8 mouse cellular contexts compared by ENCODE assay signal in genomic region chr2:122376041-122376561, GRCm38 (mm10). TPM values are rescaled to one million over a fixed set of nuclear protein-coding genes. Genes with fewer than 3 reads are reported as not detected.
DNase-seq lines count a peak whose midpoint lies in the region; ATAC-seq and TF ChIP-seq lines count a peak whose summit lies in the region.

No protein-coding gene starts in this region.

- H3K4me2 ChIP-seq in heart, embryonic 16.5 days (ENCODE audit: low read depth, low read length): peak overlapping the region; percentile 87

- H3K27ac ChIP-seq in ES-E14 (ENCODE audit: insufficient read depth, low read depth, low read length, poor library complexity, severe bottlenecking): no peak overlapping the region
- H3K27ac ChIP-seq in embryonic fibroblast, embryonic 13.5 days (ENCODE audit: insufficient read depth, low read length): peak overlapping the region; percentile 78
- peak overlapping the region; percentile 94 for H3K27ac ChIP-seq in heart, embryonic 16.5 days (ENCODE audit: low read length)

- peaks cover 4 to 8% of the 10 kb centered on the region in 2 experiments; a peak in 3 of 4 replicates for H3K4me1 ChIP-seq in ES-E14 (ENCODE audit: control insufficient read depth in 2 of 2, insufficient read depth in 2 of 2, low read length in 2 of 2, poor library complexity in 1 of 2)
- no peaks in the 10 kb centered on the region for H3K4me1 ChIP-seq in embryonic fibroblast, embryonic 13.5 days (ENCODE audit: control insufficient read depth, insufficient read depth, low read length)
- H3K4me1 ChIP-seq in heart, embryonic 16.5 days (ENCODE audit: control insufficient read depth, insufficient read depth, low read length): peaks cover 5% of the 10 kb centered on the region; the same call in 1 of the 2 replicates
- peaks cover 33% of the 10 kb centered on the region for H3K4me1 ChIP-seq in megakaryocyte, embryonic 14.5 days

- no peak for TF ChIP-seq CTCF in embryonic fibroblast, embryonic 13.5 days (IDR thresholded peaks at IDR 0.05; ENCODE audit: borderline replicate concordance, insufficient read depth, low read length)

- peak overlapping the region; percentile 70 for H3K9ac ChIP-seq in ES-E14 (ENCODE audit: insufficient read depth, low read depth, low read length, poor library complexity, severe bottlenecking)
- peak overlapping the region; percentile 84 for H3K9ac ChIP-seq in heart, embryonic 16.5 days (ENCODE audit: low read length)

- DNase-seq in ES-E14 (ENCODE audit: low read depth, low spot score): no peak
- DNase-seq in adrenal gland, postnatal 10 days: peak; percentile 59
- DNase-seq in kidney, postnatal 36 days: peak; percentile 42 to 71
- DNase-seq in spleen, adult 12 weeks (ENCODE audit: low spot score): peak; percentile 35

- H3K27me3 ChIP-seq in heart, embryonic 16.5 days (ENCODE audit: control insufficient read depth, insufficient read depth, low read length): no peaks in the 10 kb centered on the region
- no peaks in the 10 kb centered on the region for H3K27me3 ChIP-seq in megakaryocyte, embryonic 14.5 days (replicated peaks)

- H3K9me3 ChIP-seq in ES-E14 (ENCODE audit: control insufficient read depth, insufficient read depth, low read depth, low read length): no peaks in the 10 kb centered on the region
- H3K9me3 ChIP-seq in heart, embryonic 16.5 days (replicated peaks; ENCODE audit: control insufficient read depth, low read length): no peaks in the 10 kb centered on the region
- H3K9me3 ChIP-seq in megakaryocyte, embryonic 14.5 days: no peaks in the 10 kb centered on the region

- ATAC-seq in heart, embryonic 16.5 days (replicated peaks; ENCODE audit: extremely low read depth, insufficient read depth, low FRiP score): no peak
- no peak for ATAC-seq in megakaryocyte-erythroid progenitor cell, adult 5-6 weeks (replicated peaks; ENCODE audit: low FRiP score, low TSS enrichment, poor library complexity, severe bottlenecking)

- TF ChIP-seq POLR2A in embryonic fibroblast, embryonic 13.5 days (IDR thresholded peaks at IDR 0.05; ENCODE audit: low read depth, low read length): no peak; the same call in none of the 2 replicates

- no peaks in the 10 kb centered on the region for H3K36me3 ChIP-seq in ES-E14 (ENCODE audit: control insufficient read depth, insufficient read depth, low read length, poor library complexity, severe bottlenecking)
- no peaks in the 10 kb centered on the region for H3K36me3 ChIP-seq in heart, embryonic 16.5 days (ENCODE audit: control insufficient read depth, insufficient read depth)
- H3K36me3 ChIP-seq in megakaryocyte, embryonic 14.5 days (replicated peaks; ENCODE audit: low read length): no peaks in the 10 kb centered on the region

- in situ Hi-C loops in ES-E14 (cut with MboI; ENCODE audit: low sequenced_read_pairs in 2 of 2, unreplicated experiment in 2 of 2): no loop called here

- WGBS in heart, embryonic 16.5 days: under 1% methylated on average over 22 of the region's 22 CpGs

- H3K4me3 ChIP-seq in ES-E14 (ENCODE audit: insufficient read depth in 1 of 2, low read depth in 1 of 2, low read length in 2 of 2, poor library complexity in 1 of 2, severe bottlenecking in 1 of 2): peak overlapping the region; percentile 69 to 74
- peak overlapping the region; percentile 60 for H3K4me3 ChIP-seq in embryonic fibroblast, embryonic 13.5 days (ENCODE audit: insufficient read depth, low read length)
- H3K4me3 ChIP-seq in heart, embryonic 16.5 days (ENCODE audit: low read length): peak overlapping the region; percentile 91
- H3K4me3 ChIP-seq in megakaryocyte, embryonic 14.5 days (replicated peaks): peak overlapping the region; percentile 98

TF ChIP-seq in ES-E14, 5 proteins besides CTCF, POLR2A, EP300 and RAD21:
- TF ChIP-seq HCFC1 (IDR thresholded peaks at IDR 0.05; ENCODE audit: borderline replicate concordance, insufficient read depth, low read length) (no peak), MAFK (IDR thresholded peaks at IDR 0.05; ENCODE audit: insufficient read depth, low read depth, low read length) (no peak), ZC3H11A (IDR thresholded peaks at IDR 0.05; ENCODE audit: borderline replicate concordance, low read depth, low read length) (no peak), CHD2 (IDR thresholded peaks at IDR 0.05; ENCODE audit: low read depth, low read length) (no peak), ZNF384 (IDR thresholded peaks at IDR 0.05; ENCODE audit: low read depth, low read length) (no peak)

RNA-seq across cellular contexts. Expression of gene Shf, which starts 7.1 kb away (rescaled TPM):
- 9.2 and 16.6 TPM in 2 replicates for total RNA-seq in ES-E14 (2012; rRNA removed)
- total RNA-seq in adrenal gland, postnatal 10 days (2021): 10 to 100 TPM; 16.7 to 23.7 TPM
- 10.6 and 12.3 TPM in 2 replicates for polyA plus RNA-seq in embryonic fibroblast, embryonic 13.5 days (2011; ENCODE audit: insufficient read length, low read depth, missing spikeins)
- polyA plus RNA-seq in heart, embryonic 16.5 days (2015; fragmentation: Nextera tagmentation; extraction: Ambion mirVana): 2.0 TPM in 2 replicates
- 16.9 and 40.0 TPM in 2 replicates for polyA plus RNA-seq in megakaryocyte, embryonic 14.5 days (2012; ENCODE audit: insufficient read depth, low replicate concordance)
- total RNA-seq in megakaryocyte-erythroid progenitor cell, adult 5-6 weeks (2014; fragmentation: Nextera tagmentation): 5.2 and 8.7 TPM in 2 replicates
- 1.6 and 13.8 TPM in 2 replicates for total RNA-seq in megakaryocyte-erythroid progenitor cell, adult 5-6 weeks (2017)

RNA-seq across cellular contexts. Expression of gene Slc28a2, which starts 50.2 kb away (rescaled TPM):
- 0.16 and 0.36 TPM in 2 replicates for total RNA-seq in ES-E14 (2012; rRNA removed)
- 10 to 100 TPM; 10.8 to 16.3 TPM for total RNA-seq in adrenal gland, postnatal 10 days (2021)
- not detected in 2 replicates for polyA plus RNA-seq in embryonic fibroblast, embryonic 13.5 days (2011; ENCODE audit: insufficient read length, low read depth, missing spikeins)
- 2.1 and 2.4 TPM in 2 replicates for polyA plus RNA-seq in heart, embryonic 16.5 days (2015; fragmentation: Nextera tagmentation; extraction: Ambion mirVana)
- 0.03 TPM in 1 of 2 replicates, not detected in the other for polyA plus RNA-seq in megakaryocyte, embryonic 14.5 days (2012; ENCODE audit: insufficient read depth, low replicate concordance)
- total RNA-seq in megakaryocyte-erythroid progenitor cell, adult 5-6 weeks (2014; fragmentation: Nextera tagmentation): 3.5 and 11.6 TPM in 2 replicates
- total RNA-seq in megakaryocyte-erythroid progenitor cell, adult 5-6 weeks (2017): 3.2 and 4.5 TPM in 2 replicates
